Mouse (Mus musculus): ENCODE data around the gene AI661453. TPM values are rescaled to one million over a fixed set of nuclear protein-coding genes. Genes with fewer than 3 reads are reported as not detected.

Gene AI661453
- total and polyA plus RNA-seq, 2 experiments from 2014 or later: 0.19 to 0.93 TPM

- H3K27me3 ChIP-seq (ENCODE audit: insufficient read depth, low read length): peaks cover 10% of the 10 kb centered on the region
- DNase-seq (ENCODE audit: low spot score) (no peak), ATAC-seq (ENCODE audit: low FRiP score) (no peak)
- 96% methylated on average over 4 of the region's 4 CpGs for WGBS
- H3K9ac ChIP-seq (replicated peaks; ENCODE audit: low read length, poor library complexity, severe bottlenecking): no peak overlapping the region
- TF ChIP-seq CTCF (IDR thresholded peaks at IDR 0.05): no peak
- H3K36me3 ChIP-seq (ENCODE audit: insufficient read depth, low read length): no peaks in the 10 kb centered on the region
- no peak overlapping the region for H3K4me2 ChIP-seq (ENCODE audit: low read depth, low read length, poor library complexity, severe bottlenecking)
- no peak overlapping the region for H3K27ac ChIP-seq (ENCODE audit: low read depth, low read length)
- H3K9me3 ChIP-seq (ENCODE audit: low read length): no peaks in the 10 kb centered on the region
- H3K4me1 ChIP-seq (ENCODE audit: insufficient read depth, low read length): no peaks in the 10 kb centered on the region
- H3K4me3 ChIP-seq (ENCODE audit: low read depth, low read length): no peak overlapping the region
Measured at GRCm38 (mm10) chr17:47470121-47470520, 33.7 kb downstream of the AI661453 start.

- H3K27ac ChIP-seq (ENCODE audit: low read depth, low read length): no peak overlapping the region
- H3K27me3 ChIP-seq (ENCODE audit: insufficient read depth, low read length): peaks cover 8% of the 10 kb centered on the region
- no peaks in the 10 kb centered on the region for H3K9me3 ChIP-seq (ENCODE audit: low read length)
- no peak overlapping the region for H3K9ac ChIP-seq (replicated peaks; ENCODE audit: low read length, poor library complexity, severe bottlenecking)
- no peaks in the 10 kb centered on the region for H3K4me1 ChIP-seq (ENCODE audit: insufficient read depth, low read length)
- 60% methylated on average over 5 of the region's 5 CpGs for WGBS
- TF ChIP-seq CTCF (IDR thresholded peaks at IDR 0.05): no peak
- DNase-seq (ENCODE audit: low spot score) (peak; percentile 61), ATAC-seq (ENCODE audit: low FRiP score) (no peak)
- H3K4me3 ChIP-seq (ENCODE audit: low read depth, low read length): no peak overlapping the region
- H3K36me3 ChIP-seq (ENCODE audit: insufficient read depth, low read length): no peaks in the 10 kb centered on the region
- no peak overlapping the region for H3K4me2 ChIP-seq (ENCODE audit: low read depth, low read length, poor library complexity, severe bottlenecking)
Measured at GRCm38 (mm10) chr17:47470686-47471085, 34.3 kb downstream of the AI661453 start.

- no peaks in the 10 kb centered on the region for H3K9me3 ChIP-seq (ENCODE audit: low read length)
- H3K27me3 ChIP-seq (ENCODE audit: insufficient read depth, low read length): peaks cover 8% of the 10 kb centered on the region
- H3K9ac ChIP-seq (replicated peaks; ENCODE audit: low read length, poor library complexity, severe bottlenecking): no peak overlapping the region
- TF ChIP-seq CTCF (IDR thresholded peaks at IDR 0.05): no peak
- no peaks in the 10 kb centered on the region for H3K36me3 ChIP-seq (ENCODE audit: insufficient read depth, low read length)
- 60% methylated on average over 15 of the region's 15 CpGs for WGBS
- ATAC-seq (ENCODE audit: low FRiP score) (no peak), DNase-seq (ENCODE audit: low spot score) (no peak)
- H3K27ac ChIP-seq (ENCODE audit: low read depth, low read length): no peak overlapping the region
- H3K4me2 ChIP-seq (ENCODE audit: low read depth, low read length, poor library complexity, severe bottlenecking): no peak overlapping the region
- H3K4me1 ChIP-seq (ENCODE audit: insufficient read depth, low read length): no peaks in the 10 kb centered on the region
- no peak overlapping the region for H3K4me3 ChIP-seq (ENCODE audit: low read depth, low read length)
Measured at GRCm38 (mm10) chr17:47472435-47473350, 36.3 kb downstream of the AI661453 start.

- no peak overlapping the region for H3K4me2 ChIP-seq (ENCODE audit: low read depth, low read length, poor library complexity, severe bottlenecking)
- peaks cover 7% of the 10 kb centered on the region; the same call in 1 of the 2 replicates for H3K27me3 ChIP-seq (ENCODE audit: insufficient read depth, low read length)
- ATAC-seq (ENCODE audit: low FRiP score) (no peak), DNase-seq (ENCODE audit: low spot score) (no peak)
- H3K36me3 ChIP-seq (ENCODE audit: insufficient read depth, low read length): no peaks in the 10 kb centered on the region
- no peak overlapping the region for H3K4me3 ChIP-seq (ENCODE audit: low read depth, low read length)
- no peaks in the 10 kb centered on the region for H3K4me1 ChIP-seq (ENCODE audit: insufficient read depth, low read length)
- no peaks in the 10 kb centered on the region for H3K9me3 ChIP-seq (ENCODE audit: low read length)
- no peak overlapping the region for H3K9ac ChIP-seq (replicated peaks; ENCODE audit: low read length, poor library complexity, severe bottlenecking)
- TF ChIP-seq CTCF (IDR thresholded peaks at IDR 0.05): peak; percentile 72
- WGBS: 15% methylated on average over 8 of the region's 8 CpGs
- H3K27ac ChIP-seq (ENCODE audit: low read depth, low read length): no peak overlapping the region
Measured at GRCm38 (mm10) chr17:47473434-47473974, 37.1 kb downstream of the AI661453 start.

- H3K4me2 ChIP-seq (ENCODE audit: low read depth, low read length, poor library complexity, severe bottlenecking): no peak overlapping the region
- H3K9me3 ChIP-seq (ENCODE audit: low read length): no peaks in the 10 kb centered on the region
- H3K27me3 ChIP-seq (ENCODE audit: insufficient read depth, low read length): 0 out of 2 replicates have a peak, but pooled peaks cover under 1% of the 10 kb centered on the region
- no peaks in the 10 kb centered on the region for H3K4me1 ChIP-seq (ENCODE audit: insufficient read depth, low read length)
- ATAC-seq (ENCODE audit: low FRiP score): no peak
- no peak overlapping the region for H3K4me3 ChIP-seq (ENCODE audit: low read depth, low read length)
- no peaks in the 10 kb centered on the region for H3K36me3 ChIP-seq (ENCODE audit: insufficient read depth, low read length)
- no peak for TF ChIP-seq CTCF (IDR thresholded peaks at IDR 0.05)
- WGBS: 82% methylated on average over 4 of the region's 4 CpGs
- DNase-seq (ENCODE audit: low spot score): no peak
- H3K9ac ChIP-seq (replicated peaks; ENCODE audit: low read length, poor library complexity, severe bottlenecking): no peak overlapping the region
- H3K27ac ChIP-seq (ENCODE audit: low read depth, low read length): no peak overlapping the region
Measured at GRCm38 (mm10) chr17:47474250-47474649, 37.8 kb downstream of the AI661453 start.

GRCm38 (mm10) chr17:47475181-47475580 is 38.8 kb downstream of the AI661453 start:
- Histone ChIP-seq H3K9ac (replicated peaks; ENCODE audit: low read length, poor library complexity, severe bottlenecking) (no peak overlapping the region), H3K27ac (ENCODE audit: low read depth, low read length) (no peak overlapping the region), H3K9me3 (ENCODE audit: low read length) (no peaks in the 10 kb centered on the region), H3K4me1 (ENCODE audit: insufficient read depth, low read length) (no peaks in the 10 kb centered on the region), H3K4me2 (ENCODE audit: low read depth, low read length, poor library complexity, severe bottlenecking) (no peak overlapping the region), H3K4me3 (ENCODE audit: low read depth, low read length) (no peak overlapping the region), H3K36me3 (ENCODE audit: insufficient read depth, low read length) (no peaks in the 10 kb centered on the region), H3K27me3 (ENCODE audit: insufficient read depth, low read length) (no peaks in the 10 kb centered on the region)
- ATAC-seq (ENCODE audit: low FRiP score) (no peak), DNase-seq (ENCODE audit: low spot score) (no peak)
- no peak for TF ChIP-seq CTCF (IDR thresholded peaks at IDR 0.05)
- 90% methylated on average over 4 of the region's 4 CpGs for WGBS

Data from midbrain, postnatal 0 days (tissue).